Mouse (Mus musculus) stomach, postnatal 0 days (tissue): Measurements from ENCODE around the gene Bpifa5. TPM values are rescaled to one million over a fixed set of nuclear protein-coding genes. Genes with fewer than 3 reads are reported as not detected.

ENCODE experiments used
- ATAC-seq: fragments of 200-750 bp; cut with Nextera tagmentation; 2 replicates; pipeline ENCODE4 v1.8.0; 2017; ENCODE audit not compliant: low FRiP score, low TSS enrichment
- DNase-seq: peaks from one replicate; pipeline ENCODE4 v3.0.0-alpha.2; 2016; ENCODE audit warnings: low spot score
- H3K27ac ChIP-seq: fragments of 300-500 bp; sonication (generic); replicated peaks from 2 replicates; pipeline ENCODE4 v1.5.1; 2014; ENCODE audit warnings: mild to moderate bottlenecking, control low read depth
- H3K27me3 ChIP-seq: fragments of 300-500 bp; sonication (generic); 2 replicates; pipeline ENCODE4 v1.6.1; 2014; ENCODE audit warnings: low read length; ENCODE audit not compliant: control insufficient read depth, insufficient read depth
- H3K36me3 ChIP-seq: fragments of 300-500 bp; sonication (generic); 2 replicates; pipeline ENCODE4 v1.6.1; 2014; ENCODE audit warnings: low read length, mixed read lengths; ENCODE audit not compliant: control insufficient read depth, insufficient read depth
- H3K4me1 ChIP-seq: fragments of 300-500 bp; sonication (generic); replicated peaks from 2 replicates; pipeline ENCODE4 v1.6.1; 2014; ENCODE audit warnings: antibody characterized with exemption; ENCODE audit not compliant: control insufficient read depth, insufficient read depth
- H3K4me2 ChIP-seq: fragments of 300-500 bp; sonication (generic); replicated peaks from 2 replicates; pipeline ENCODE4 v1.6.1; 2014; ENCODE audit warnings: low read depth, mild to moderate bottlenecking, control low read depth, moderate library complexity
- H3K4me3 ChIP-seq: fragments of 300-500 bp; sonication (generic); 2 replicates; pipeline ENCODE4 v1.5.1; 2014; ENCODE audit warnings: low read depth, low read length, control low read depth
- H3K9ac ChIP-seq: fragments of 300-500 bp; sonication (generic); 2 replicates; pipeline ENCODE4 v1.6.1; 2014; ENCODE audit warnings: mild to moderate bottlenecking, low read length, control low read depth, mixed read lengths
- H3K9me3 ChIP-seq: fragments of 300-500 bp; sonication (generic); 2 replicates; pipeline ENCODE4 v1.6.1; 2016; ENCODE audit warnings: low read length; ENCODE audit not compliant: control insufficient read depth
- CTCF ChIP-seq: IDR thresholded peaks from 2 replicates; pipeline ENCODE4 v1.5.1; 2016; ENCODE audit warnings: antibody characterized with exemption, low read depth, mild to moderate bottlenecking, moderate library complexity
- EP300 ChIP-seq: optimal IDR thresholded peaks from 2 replicates; pipeline ENCODE3; 2016; ENCODE audit warnings: antibody characterized with exemption
- WGBS: fragments of 180-500 bp; shearing (Covaris S2); extraction: QIAGEN DNeasy Blood & Tissue Kit; methylation state at CpG from one replicate; pipeline ENCODE4 v1.1.7; 2014; 5-methylcytosine and 5-hydroxymethylcytosine counted together
- polyA plus RNA-seq: library from polyadenylated mRNA; unstranded; fragments of >200 nt; fragmentation: Nextera tagmentation; extraction: Ambion mirVana; gene quantifications from 2 replicates; pipeline ENCODE4 v1.2.1, GENCODE M21; 2015

Bpifa5 gene
- polyA plus RNA-seq, result not detected in 2 replicates

DNA sequence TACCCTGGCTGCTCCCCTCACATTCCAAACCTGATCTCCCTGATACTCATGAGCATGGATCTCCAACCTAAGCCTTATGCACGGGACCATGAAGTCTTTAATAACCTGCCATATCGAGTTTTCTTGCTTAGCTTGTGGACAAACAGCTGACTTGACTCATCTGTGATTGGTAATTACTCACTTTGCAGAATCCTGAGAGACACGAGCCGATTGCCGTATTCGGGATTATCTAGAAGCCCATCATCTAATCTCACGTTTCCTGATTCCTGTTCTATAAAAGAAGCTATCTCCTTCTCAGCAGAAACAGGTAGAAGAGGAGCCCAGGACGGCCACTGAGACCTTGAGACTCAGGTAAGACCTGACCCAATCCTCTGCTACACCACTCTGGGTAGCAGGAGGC, at the start of gene Bpifa5:
Gene Bpifa5 (plus strand): TSS at position 301 of the 400 bp plus-strand sequence.
- 78% methylated on average over 8 of the region's 8 CpGs for WGBS
- H3K4me3 ChIP-seq, result no peak within 1 kb of the TSS
- H3K27ac ChIP-seq, result no peak within 1 kb of the TSS
- H3K27me3 ChIP-seq, result no peaks in the 10 kb centered on the region
- H3K4me2 ChIP-seq, result no peak within 1 kb of the TSS
- H3K9ac ChIP-seq, result no peak within 1 kb of the TSS
- H3K4me1 ChIP-seq, result no peaks in the 10 kb centered on the region
- ATAC-seq, result no peak
- H3K9me3 ChIP-seq, result no peaks in the 10 kb centered on the region
- no peaks in the 10 kb centered on the region for H3K36me3 ChIP-seq
- TF ChIP-seq EP300, result no peak
- TF ChIP-seq CTCF, result no peak
- no peak for DNase-seq

DNA sequence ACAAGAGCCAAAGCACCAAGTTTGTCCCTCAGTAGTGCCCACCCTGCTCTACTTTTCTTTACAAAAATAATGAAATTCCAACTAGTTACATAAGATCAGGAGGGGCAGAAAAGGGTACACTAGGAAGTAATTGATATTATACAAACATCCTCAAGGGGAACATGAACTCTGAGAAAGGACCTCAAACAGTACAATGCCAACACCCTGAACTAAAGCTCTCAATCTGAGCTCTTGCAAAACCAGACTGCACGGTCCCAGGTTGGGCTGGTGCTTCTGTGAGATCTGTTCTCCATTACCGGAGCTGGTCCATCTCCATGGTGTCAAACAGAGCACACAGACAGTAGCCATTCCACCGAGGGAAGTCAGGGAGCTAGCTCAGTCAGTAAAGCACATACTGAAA, 45.0 kb upstream of the Bpifa5 start:
- no peak overlapping the region for H3K27ac ChIP-seq
- H3K4me2 ChIP-seq, result no peak overlapping the region
- no peak overlapping the region for H3K4me3 ChIP-seq
- H3K4me1 ChIP-seq, result no peaks in the 10 kb centered on the region
- WGBS, result 66% methylated on average over 3 of the region's 3 CpGs
- no peak overlapping the region for H3K9ac ChIP-seq
- H3K9me3 ChIP-seq, result no peaks in the 10 kb centered on the region
- no peaks in the 10 kb centered on the region for H3K27me3 ChIP-seq
- ATAC-seq, result no peak
- no peak for DNase-seq
- no peaks in the 10 kb centered on the region for H3K36me3 ChIP-seq
- TF ChIP-seq EP300 (no peak), CTCF (no peak)

GRCm38 (mm10) chr2:154130120-154130519, 32.3 kb upstream of the Bpifa5 start, which contains the start of gene Bpifa3:
Bpifa3 (plus strand) TSS chr2:154130336.
- H3K9ac ChIP-seq, result no peak within 1 kb of the TSS
- 45% methylated on average over 2 of the region's 2 CpGs for WGBS
- no peak within 1 kb of the TSS for H3K4me2 ChIP-seq
- no peak for DNase-seq
- H3K27ac ChIP-seq, result no peak within 1 kb of the TSS
- no peak within 1 kb of the TSS for H3K4me3 ChIP-seq
- H3K36me3 ChIP-seq, result no peaks in the 10 kb centered on the region
- no peaks in the 10 kb centered on the region for H3K4me1 ChIP-seq
- no peak for ATAC-seq
- TF ChIP-seq EP300 (no peak), CTCF (no peak)
- no peaks in the 10 kb centered on the region for H3K27me3 ChIP-seq
- no peaks in the 10 kb centered on the region for H3K9me3 ChIP-seq

DNA sequence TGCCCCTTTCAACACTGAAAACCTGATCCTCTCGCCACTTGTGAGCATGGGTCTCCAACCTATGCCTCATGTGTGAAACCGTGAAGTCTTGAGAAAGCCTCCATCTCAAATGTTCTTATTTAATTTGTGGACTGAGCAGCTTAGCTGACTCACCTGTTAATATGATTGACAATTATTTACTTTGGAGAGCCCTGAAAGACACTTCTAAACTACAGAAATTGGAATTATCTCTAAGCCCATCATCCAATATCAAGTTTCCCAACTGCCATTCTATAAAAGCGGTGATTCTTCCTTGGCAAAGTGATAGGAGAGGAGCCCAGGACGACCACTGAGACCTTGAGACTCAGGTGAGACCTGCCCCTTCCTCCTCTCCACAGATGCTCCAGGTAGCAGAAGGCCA, 19.8 kb upstream of the Bpifa5 start, which contains the start of gene Bpifa1:
Gene Bpifa1 (plus strand): TSS at position 301 of the 400 bp plus-strand sequence.
- H3K4me2 ChIP-seq, result no peak within 1 kb of the TSS
- H3K4me1 ChIP-seq, result no peaks in the 10 kb centered on the region
- WGBS, result 76% methylated on average over 4 of the region's 4 CpGs
- DNase-seq (no peak), ATAC-seq (no peak)
- no peak within 1 kb of the TSS for H3K4me3 ChIP-seq
- no peaks in the 10 kb centered on the region for H3K27me3 ChIP-seq
- H3K27ac ChIP-seq, result no peak within 1 kb of the TSS
- no peaks in the 10 kb centered on the region for H3K9me3 ChIP-seq
- no peaks in the 10 kb centered on the region for H3K36me3 ChIP-seq
- no peak for TF ChIP-seq CTCF
- no peak for TF ChIP-seq EP300
- no peak within 1 kb of the TSS for H3K9ac ChIP-seq

DNA sequence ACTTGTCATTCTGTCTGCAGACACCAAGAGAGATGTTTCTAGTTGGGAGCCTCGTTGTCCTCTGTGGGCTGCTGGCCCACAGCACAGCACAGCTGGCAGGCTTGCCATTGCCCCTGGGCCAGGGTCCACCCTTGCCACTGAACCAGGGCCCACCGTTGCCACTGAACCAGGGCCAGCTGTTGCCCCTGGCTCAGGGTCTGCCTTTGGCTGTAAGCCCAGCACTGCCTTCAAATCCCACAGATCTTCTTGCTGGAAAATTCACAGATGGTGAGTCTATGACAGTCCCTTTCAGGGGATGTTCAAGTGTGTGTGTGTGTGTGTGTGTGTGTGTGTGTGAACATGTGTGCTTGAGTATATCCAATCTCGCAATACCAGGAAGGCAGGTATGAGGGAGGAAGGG, 18.7 kb upstream of the Bpifa5 start:
- H3K4me3 ChIP-seq, result no peak overlapping the region
- H3K4me1 ChIP-seq, result no peaks in the 10 kb centered on the region
- ATAC-seq (no peak), DNase-seq (no peak)
- H3K4me2 ChIP-seq, result no peak overlapping the region
- no peaks in the 10 kb centered on the region for H3K27me3 ChIP-seq
- H3K9me3 ChIP-seq, result no peaks in the 10 kb centered on the region
- 68% methylated on average over 2 of the region's 3 CpGs for WGBS
- TF ChIP-seq CTCF (no peak), EP300 (no peak)
- no peak overlapping the region for H3K9ac ChIP-seq
- no peak overlapping the region for H3K27ac ChIP-seq
- H3K36me3 ChIP-seq, result no peaks in the 10 kb centered on the region

DNA sequence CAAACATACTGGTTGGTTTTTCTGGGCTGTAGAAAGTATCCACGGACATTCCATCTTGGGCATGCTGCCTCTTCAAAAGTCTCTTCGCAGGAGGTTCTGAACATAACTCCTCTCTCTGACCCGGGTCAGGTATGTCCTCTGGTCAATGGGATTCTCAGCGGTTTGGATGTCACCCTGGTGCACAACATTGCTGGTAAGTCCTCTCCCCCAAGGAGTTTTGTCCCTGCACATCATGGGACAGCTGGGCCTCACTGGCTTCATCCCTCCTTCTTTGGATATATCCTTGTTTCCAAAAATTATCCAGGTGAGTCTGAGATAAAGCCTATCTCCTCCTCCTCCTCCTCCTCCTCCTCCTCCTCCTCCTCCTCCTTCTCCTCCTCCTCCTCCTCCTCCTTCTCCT, 14.9 kb upstream of the Bpifa5 start:
- Histone ChIP-seq H3K4me3 (no peak overlapping the region), H3K9ac (no peak overlapping the region), H3K4me2 (no peak overlapping the region), H3K27ac (no peak overlapping the region), H3K27me3 (no peaks in the 10 kb centered on the region), H3K36me3 (no peaks in the 10 kb centered on the region), H3K9me3 (no peaks in the 10 kb centered on the region), H3K4me1 (no peaks in the 10 kb centered on the region)
- WGBS, result 84% methylated on average over 4 of the region's 4 CpGs
- DNase-seq (no peak), ATAC-seq (no peak)
- TF ChIP-seq EP300 (no peak), CTCF (no peak)
